Mouse (Mus musculus) heart, adult 11 months (tissue): ENCODE data around the gene Fbxo9.
"Not testable (repeated sequence)": the region's sequence is repeated elsewhere in the genome, so short reads cannot be mapped to it uniquely, and the experiment has no call there.

Experiments used
- DNase-seq: peaks from one replicate; pipeline ENCODE4 v3.0.0; 2022

Gene Fbxo9

GRCm38 (mm10) chr9:78108796-78109239 is at the start of gene Fbxo9, which contains the start of gene Ick:
Gene Fbxo9 (minus strand): TSS chr9:78109065.
Gene Ick (plus strand): TSS chr9:78109192.
- peak; percentile 99 for DNase-seq

- no peak for DNase-seq
Observed at GRCm38 (mm10) chr9:78157221-78157620, 48.4 kb upstream of the Fbxo9 start.

- DNase-seq, result peak; percentile 89
Observed at GRCm38 (mm10) chr9:78154211-78154977, 45.5 kb upstream of the Fbxo9 start.

- not testable (repeated sequence) for DNase-seq
Observed at GRCm38 (mm10) chr9:78149770-78150169, 40.9 kb upstream of the Fbxo9 start.

DNA sequence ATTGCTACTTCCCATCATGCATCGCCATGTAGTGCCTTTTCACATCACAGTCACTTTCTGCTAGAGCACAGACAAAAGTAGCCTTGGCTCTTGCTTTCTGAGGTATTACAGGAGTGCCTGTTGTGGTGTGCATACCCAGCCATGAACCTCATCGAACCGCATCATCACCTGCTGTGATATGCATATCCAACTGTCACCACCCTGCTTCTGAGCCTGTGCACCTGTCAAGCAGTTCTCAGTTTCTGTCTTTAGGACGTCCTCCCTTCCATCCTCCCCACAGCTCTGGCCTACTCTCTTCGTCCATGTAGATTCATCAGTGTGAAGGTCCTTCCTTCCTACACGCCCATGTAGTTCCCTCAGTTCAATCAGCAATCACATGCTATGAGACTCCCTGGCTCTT is 39.3 kb upstream of the Fbxo9 start:
- DNase-seq, result no peak

DNA sequence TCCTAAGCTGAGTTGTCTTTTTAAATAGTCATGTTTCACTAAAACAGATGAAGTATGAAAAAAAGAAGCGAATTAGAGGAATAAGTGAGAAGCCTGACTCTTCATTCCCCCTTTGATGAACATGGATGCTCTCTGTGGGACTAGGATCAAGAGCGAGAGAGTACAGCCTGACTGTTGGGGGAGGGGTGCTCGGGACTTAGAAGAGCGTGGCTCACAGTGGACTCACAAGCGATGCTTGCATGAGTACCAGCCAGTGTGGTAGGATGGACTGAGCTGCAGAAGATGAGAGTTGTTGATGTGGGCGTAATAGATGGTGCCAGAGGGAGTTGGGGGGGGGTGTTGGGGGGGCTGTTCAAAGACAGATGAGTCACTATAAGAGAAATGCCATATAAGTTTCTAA is 37.8 kb upstream of the Fbxo9 start:
- no peak for DNase-seq

- no peak for DNase-seq
Observed at GRCm38 (mm10) chr9:78146099-78146498, 37.2 kb upstream of the Fbxo9 start.

- DNase-seq, result peak; percentile 92
Observed at GRCm38 (mm10) chr9:78139463-78139862, 30.6 kb upstream of the Fbxo9 start.

- peak; percentile 96 for DNase-seq
Observed at GRCm38 (mm10) chr9:78138044-78138676, 29.3 kb upstream of the Fbxo9 start.

DNA sequence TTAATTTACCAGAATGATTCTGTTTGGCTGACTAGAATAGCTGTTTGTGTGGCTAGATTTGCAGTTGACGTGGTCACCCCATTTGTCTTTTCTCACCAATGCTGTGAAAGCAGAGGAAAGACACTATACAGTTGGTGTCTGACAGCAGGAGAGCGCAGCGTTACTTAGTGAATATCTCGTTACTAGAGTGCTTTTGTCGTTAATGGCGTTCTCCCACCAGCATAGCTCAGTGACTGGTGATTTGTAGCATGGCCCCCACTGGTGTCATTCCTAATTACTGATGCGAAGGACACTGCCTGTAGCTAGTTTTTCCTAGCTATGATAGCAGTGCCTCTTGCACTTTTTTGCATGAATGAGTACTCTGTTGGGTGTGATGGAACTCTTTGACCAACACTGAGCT is 26.8 kb upstream of the Fbxo9 start:
- DNase-seq, result peak; percentile 37

DNA sequence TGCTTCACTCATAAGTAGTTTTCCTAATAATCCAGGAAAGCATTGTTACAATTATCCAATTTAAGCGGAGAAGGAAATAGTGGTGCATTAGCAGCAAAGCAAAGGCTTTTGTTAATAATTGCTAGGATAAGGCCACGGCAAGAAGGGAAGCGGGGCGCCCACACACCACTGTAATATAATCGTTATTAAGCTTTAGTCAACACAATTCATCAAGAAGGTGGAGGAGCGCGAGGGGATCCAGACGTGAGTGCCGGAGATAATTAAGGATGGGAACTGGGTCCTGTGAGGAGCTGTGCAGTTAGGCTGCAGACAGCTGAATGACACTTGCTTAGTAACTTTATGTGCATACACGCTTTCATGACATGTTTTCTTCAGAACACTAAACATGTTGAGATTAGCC is 17.8 kb upstream of the Fbxo9 start:
- peak; percentile 67 for DNase-seq

GRCm38 (mm10) chr9:78126007-78126406 is 17.1 kb upstream of the Fbxo9 start:
- peak; percentile 73 for DNase-seq

- peak; percentile 83 for DNase-seq
Observed at GRCm38 (mm10) chr9:78124297-78124696, 15.4 kb upstream of the Fbxo9 start.

DNA sequence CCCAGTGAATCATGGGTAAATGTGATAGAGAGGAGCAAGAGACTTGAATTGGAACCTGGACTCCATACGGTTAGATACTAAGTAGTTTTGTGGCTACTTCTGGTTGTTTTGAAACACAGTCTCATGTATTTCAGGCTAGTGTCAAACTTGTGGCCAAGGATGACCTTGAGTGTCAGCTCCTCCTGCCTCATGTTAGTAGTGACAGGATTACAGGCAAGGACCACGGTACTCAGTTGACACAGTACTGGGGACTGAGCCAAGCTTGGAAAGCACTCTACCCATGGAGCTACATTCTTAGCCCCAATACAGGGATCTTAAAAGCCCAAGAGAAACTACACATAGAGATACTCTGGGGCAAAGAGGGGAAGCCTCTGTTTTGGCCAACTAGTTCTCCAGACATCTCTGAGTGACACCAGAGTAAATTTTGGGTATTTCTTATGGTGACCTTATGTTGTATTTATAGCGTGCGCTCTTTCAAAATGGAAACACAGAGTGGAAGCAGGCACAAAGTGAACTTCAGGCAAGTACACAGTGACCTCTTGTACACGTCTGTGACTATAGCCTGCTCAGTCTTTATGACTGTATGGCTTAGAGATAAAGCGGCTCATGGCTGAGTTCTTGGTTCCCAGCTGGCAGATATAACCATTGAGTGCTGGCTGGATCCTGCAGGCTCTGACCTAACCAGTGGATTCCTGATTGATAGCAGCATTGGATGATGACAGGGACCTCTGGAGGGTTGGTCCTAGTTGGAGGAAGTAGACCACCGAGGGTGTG is 14.3 kb upstream of the Fbxo9 start:
- peak; percentile 84 for DNase-seq

DNA sequence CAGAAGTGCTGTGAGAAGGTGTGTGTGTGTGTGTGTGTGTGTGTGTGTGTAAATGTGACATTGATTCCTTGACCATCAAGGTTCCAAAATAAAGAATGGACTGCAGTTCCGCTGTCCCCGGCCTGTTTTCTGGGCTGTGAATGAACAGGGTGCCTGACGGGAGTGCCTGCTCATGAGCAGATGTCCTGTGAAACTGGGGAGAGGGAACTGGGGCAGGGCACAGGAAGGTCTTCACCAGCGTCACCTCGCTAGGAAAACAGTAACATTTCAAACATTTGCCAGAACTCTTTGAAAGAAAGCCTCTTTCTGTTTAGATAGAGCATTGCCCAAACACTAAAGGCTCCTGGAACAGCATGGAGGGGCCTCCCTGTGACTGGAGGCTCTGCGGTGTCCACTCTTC is 13.1 kb upstream of the Fbxo9 start:
- peak; percentile 95 for DNase-seq

DNA sequence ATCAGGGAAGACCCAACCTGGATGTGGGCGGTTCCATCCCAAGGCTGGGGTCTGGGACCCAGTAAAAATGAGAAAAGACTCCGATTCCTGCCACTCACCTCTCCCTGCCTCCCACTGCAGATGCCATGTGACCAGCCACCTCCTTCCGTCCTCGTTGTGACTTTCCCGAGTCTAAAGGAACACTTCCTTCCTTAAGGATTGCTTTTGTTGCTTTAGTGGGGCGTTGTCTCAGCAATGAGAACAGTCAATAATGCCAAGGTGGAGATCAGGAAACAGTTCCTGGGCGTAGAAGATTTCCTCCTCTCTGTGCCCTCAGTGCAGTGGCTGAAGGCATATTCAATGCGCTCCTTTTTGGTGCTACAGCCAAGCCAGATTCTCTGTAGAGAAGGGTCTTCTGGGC is 12.5 kb upstream of the Fbxo9 start:
- DNase-seq, result peak; percentile 97

DNA sequence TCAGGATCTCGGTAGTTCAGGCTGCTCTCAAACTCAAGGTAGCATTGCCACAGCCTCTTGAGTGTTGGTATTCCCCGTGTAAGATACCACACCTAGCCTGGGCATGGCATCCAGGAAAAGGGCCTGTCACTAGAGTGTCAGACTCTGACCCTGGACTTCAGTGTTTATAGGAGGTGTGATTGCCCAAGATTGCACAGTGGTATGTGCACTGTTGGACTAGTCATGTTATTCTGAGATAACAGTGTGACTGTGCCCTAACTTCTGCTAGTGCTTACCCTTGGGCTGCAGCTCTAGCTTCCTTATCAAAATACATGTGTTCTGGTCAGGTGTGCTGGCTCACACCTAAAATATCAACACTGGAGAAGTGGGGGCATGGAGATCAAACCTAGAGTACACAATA is 8.8 kb upstream of the Fbxo9 start:
- DNase-seq, result peak; percentile 88

DNA sequence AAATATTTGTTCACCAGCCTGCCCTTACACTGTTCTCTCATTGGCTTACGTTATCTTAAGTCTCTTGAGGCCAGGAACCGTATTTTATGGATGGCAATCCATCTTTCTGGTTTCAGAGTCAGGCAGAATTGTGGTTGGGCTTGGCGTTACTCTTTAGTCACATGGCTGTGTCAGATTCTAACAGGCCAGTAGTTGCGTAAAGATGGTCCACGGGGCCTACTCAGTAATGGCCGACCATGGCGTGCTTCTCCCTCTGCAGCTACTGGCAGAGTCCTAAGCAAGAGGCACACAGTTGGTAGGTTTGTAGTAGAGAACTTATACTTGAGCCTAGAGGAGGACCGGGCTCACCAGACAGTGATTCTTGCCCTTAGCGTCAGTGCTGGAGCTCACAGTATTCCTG is 6.9 kb upstream of the Fbxo9 start:
- peak; percentile 96 for DNase-seq

GRCm38 (mm10) chr9:78113538-78113885 is 4.6 kb upstream of the Fbxo9 start:
- DNase-seq, result no peak

DNA sequence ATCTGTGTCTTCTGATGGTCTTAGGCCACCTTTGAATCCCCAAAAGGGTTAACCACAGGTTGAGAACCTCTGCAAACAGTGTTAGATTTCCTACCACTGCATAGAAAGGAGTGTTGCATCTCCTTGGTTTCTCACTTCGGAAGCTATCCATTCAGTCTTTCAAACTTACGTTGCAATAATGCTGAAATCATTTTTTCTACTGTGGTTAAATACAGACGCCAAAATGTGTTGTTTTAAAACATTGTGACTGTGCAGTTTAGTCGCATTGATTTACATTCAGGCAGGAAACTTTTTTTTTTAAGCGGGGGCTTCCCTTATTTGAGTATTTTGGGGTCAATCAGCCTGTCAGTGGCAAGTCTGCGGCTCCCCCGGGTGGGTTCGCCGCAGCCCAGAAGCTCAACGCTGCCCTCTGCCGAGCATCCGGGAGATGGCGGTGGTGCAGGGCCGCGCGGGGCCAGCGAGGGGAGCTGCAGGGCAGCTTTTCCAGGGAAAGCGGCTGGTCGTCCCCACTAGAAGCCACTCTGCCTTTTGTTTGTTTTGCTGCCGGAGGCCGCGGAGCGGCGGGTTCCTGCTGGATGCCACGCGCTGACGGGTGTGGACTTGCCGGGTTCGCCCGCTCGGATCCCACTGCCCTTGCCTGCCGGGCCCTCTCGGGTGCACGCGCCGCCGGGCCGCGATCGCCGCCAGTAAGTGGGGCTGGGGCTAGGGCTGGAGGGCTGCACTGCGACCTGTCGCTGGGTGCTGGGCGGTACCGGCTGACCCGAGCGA is 4.1 kb upstream of the Fbxo9 start:
- peak; percentile 99 for DNase-seq

- DNase-seq, result no peak
Observed at GRCm38 (mm10) chr9:78111456-78111855, 2.6 kb upstream of the Fbxo9 start.

DNA sequence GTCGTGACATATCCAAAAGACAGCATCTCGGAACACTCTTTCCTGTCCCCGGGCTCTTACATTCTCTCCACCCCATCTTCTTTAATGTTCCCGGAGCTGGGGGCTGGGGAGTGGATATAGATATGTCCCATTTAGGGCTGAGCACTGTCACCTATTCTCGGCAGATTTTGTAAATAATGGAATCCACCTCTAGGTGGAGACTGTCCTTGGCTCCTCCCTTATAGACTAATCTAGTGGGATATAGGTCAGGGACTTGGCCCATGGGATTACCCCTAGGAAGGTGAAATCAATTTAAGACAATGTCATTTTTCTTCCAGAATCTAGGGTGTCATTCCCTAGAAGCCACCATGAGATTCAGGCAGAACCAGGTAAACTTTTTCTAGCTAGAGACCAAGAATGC is 791 bp upstream of the Fbxo9 start:
- peak; percentile 90 for DNase-seq
